Mouse (Mus musculus) intestine, embryonic 16.5 days (tissue): Measurements from ENCODE around the gene Rab32. TPM values are rescaled to one million over a fixed set of nuclear protein-coding genes. Genes with fewer than 3 reads are reported as not detected.
"Not testable (repeated sequence)": the region's sequence is repeated elsewhere in the genome, so short reads cannot be mapped to it uniquely, and the experiment has no call there.

ENCODE experiments used
- ATAC-seq: fragments of 200-750 bp; cut with Nextera tagmentation; 2 replicates; pipeline ENCODE4 v1.8.0; 2017; ENCODE audit warnings: moderate TSS enrichment, moderate library complexity
- H3K27ac ChIP-seq: fragments of 300-500 bp; sonication (generic); 2 replicates; pipeline ENCODE4 v1.5.1; 2014; ENCODE audit warnings: mild to moderate bottlenecking, low read length
- H3K27me3 ChIP-seq: fragments of 300-500 bp; sonication (generic); replicated peaks from 2 replicates; pipeline ENCODE4 v1.6.1; 2014; ENCODE audit warnings: low read length, control low read depth, mixed read lengths; ENCODE audit not compliant: control insufficient read depth, insufficient read depth
- H3K36me3 ChIP-seq: fragments of 300-500 bp; sonication (generic); 2 replicates; pipeline ENCODE4 v1.6.1; 2014; ENCODE audit warnings: low read length, control low read depth; ENCODE audit not compliant: control insufficient read depth, insufficient read depth
- H3K4me1 ChIP-seq: fragments of 300-500 bp; sonication (generic); 2 replicates; pipeline ENCODE4 v1.6.1; 2014; ENCODE audit warnings: low read length, control low read depth, mixed read lengths; ENCODE audit not compliant: control insufficient read depth, insufficient read depth
- H3K4me2 ChIP-seq: fragments of 300-500 bp; sonication (generic); 2 replicates; pipeline ENCODE4 v1.6.1; 2014; ENCODE audit warnings: low read depth, low read length, control low read depth
- H3K4me3 ChIP-seq: fragments of 300-500 bp; sonication (generic); 2 replicates; pipeline ENCODE4 v1.5.1; 2014; ENCODE audit warnings: mild to moderate bottlenecking, low read length
- H3K9ac ChIP-seq: fragments of 300-500 bp; sonication (generic); 2 replicates; pipeline ENCODE4 v1.6.1; 2014; ENCODE audit warnings: low read depth, low read length
- H3K9me3 ChIP-seq: fragments of 300-500 bp; sonication (generic); 2 replicates; pipeline ENCODE4 v1.6.1; 2016; ENCODE audit warnings: low read length, control low read depth; ENCODE audit not compliant: control insufficient read depth
- WGBS: fragments of 180-500 bp; shearing (Covaris S2); extraction: QIAGEN DNeasy Blood & Tissue Kit; methylation state at CpG from one replicate; pipeline ENCODE4 v1.1.7; 2014; 5-methylcytosine and 5-hydroxymethylcytosine counted together
- polyA plus RNA-seq: library from polyadenylated mRNA; unstranded; fragments of >200 nt; fragmentation: Nextera tagmentation; extraction: Ambion mirVana; gene quantifications from 2 replicates; pipeline ENCODE4 v1.2.1, GENCODE M21; 2015

Gene Rab32
- polyA plus RNA-seq: 22.8 and 23.4 TPM in 2 replicates

DNA sequence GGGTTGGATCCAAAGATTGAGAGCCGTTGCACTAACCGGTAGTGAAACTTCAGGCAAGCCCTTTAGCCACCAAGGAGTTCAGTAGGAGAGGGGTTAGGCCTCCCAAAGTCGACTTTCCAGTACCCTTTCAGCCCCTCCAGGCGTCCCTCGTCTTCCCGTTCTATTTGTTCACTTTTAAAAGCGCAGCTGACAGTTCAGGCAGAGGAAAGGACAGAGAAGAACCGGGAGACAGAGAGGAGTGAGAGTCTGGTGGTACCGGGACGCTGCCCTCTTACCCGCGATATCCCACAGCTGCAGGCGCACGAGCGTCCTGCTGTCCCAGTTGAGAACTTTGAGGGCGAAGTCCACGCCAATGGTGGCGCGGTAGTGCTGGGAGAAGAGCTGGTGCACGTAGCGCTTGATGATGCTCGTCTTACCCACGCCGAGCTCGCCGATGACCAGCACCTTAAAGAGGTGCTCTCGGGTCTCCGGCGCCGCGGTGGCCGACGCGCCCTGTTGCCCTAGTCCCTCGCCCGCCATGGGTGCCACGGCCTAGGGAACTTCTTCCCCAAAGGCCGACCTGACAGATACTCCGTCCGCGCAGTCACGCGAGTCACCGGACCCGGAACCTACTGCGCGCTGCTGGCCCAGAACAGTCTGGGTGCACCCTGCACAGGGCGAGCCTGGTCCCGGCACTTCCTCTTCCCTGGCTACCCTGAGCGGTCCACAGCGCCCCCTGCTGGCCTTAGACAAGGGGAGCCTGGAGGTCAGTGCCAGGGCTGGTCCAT is at the start of gene Rab32:
TSS of gene Rab32 (minus strand) at position 696 of the 767 bp plus-strand sequence.
- H3K27ac ChIP-seq: peak within 1 kb of the TSS; percentile 57
- peak within 1 kb of the TSS; percentile 78 for H3K9ac ChIP-seq
- peak; percentile 98 for ATAC-seq
- no peaks in the 10 kb centered on the region for H3K4me1 ChIP-seq
- under 1% methylated on average over 51 of the region's 51 CpGs for WGBS
- H3K36me3 ChIP-seq: no peaks in the 10 kb centered on the region
- H3K9me3 ChIP-seq: no peaks in the 10 kb centered on the region
- H3K27me3 ChIP-seq: no peaks in the 10 kb centered on the region
- H3K4me2 ChIP-seq: peak within 1 kb of the TSS; percentile 91
- H3K4me3 ChIP-seq: peak within 1 kb of the TSS; percentile 75

DNA sequence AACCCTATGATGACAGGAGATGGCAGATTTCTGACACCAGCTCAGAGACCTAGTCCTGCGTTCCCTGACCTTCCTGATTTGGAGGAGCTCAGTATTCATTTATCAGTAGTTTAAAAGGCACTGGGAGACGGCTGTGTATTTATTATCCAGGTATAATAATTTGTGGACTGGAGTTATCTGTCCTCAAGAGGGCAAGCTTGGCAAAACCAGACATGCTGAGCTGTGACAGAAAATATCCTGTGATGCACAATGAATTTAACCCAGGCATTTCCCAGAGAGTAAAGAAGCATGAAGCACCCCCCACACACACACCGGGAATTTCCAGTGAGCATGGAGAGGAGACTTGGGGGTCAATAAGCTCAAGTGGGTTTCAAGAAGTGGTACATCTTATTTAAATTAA is 42.7 kb upstream of the Rab32 start:
- 69% methylated on average over 3 of the region's 3 CpGs for WGBS
- Histone ChIP-seq H3K36me3 (no peaks in the 10 kb centered on the region), H3K4me1 (no peaks in the 10 kb centered on the region), H3K4me2 (no peak overlapping the region), H3K27ac (no peak overlapping the region), H3K4me3 (no peak overlapping the region), H3K27me3 (no peaks in the 10 kb centered on the region), H3K9me3 (no peaks in the 10 kb centered on the region), H3K9ac (no peak overlapping the region)
- no peak for ATAC-seq

DNA sequence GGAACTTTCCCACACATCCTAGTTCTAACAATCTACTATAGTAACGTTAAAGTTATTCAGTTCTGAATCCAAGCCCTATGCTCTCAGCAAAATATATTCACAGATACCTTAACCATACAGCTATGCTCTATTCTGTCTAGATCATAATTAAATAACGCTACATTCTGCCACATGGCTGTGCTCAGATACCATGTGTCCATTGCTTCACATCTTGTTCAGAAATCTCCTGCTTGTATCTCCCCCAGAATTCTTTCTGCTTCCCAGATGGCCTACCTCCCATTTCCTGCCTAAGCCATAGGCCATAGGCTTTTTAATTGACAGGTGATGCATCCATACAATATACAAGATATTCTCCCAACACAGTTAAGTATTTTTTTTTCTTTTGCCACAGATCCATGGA is 39.4 kb upstream of the Rab32 start:
- not testable (repeated sequence) for H3K9ac ChIP-seq, H3K9me3 ChIP-seq, ATAC-seq, H3K4me2 ChIP-seq, H3K36me3 ChIP-seq, H3K27me3 ChIP-seq, H3K4me1 ChIP-seq, H3K4me3 ChIP-seq, H3K27ac ChIP-seq
- 84% methylated on average over 2 of the region's 2 CpGs for WGBS

DNA sequence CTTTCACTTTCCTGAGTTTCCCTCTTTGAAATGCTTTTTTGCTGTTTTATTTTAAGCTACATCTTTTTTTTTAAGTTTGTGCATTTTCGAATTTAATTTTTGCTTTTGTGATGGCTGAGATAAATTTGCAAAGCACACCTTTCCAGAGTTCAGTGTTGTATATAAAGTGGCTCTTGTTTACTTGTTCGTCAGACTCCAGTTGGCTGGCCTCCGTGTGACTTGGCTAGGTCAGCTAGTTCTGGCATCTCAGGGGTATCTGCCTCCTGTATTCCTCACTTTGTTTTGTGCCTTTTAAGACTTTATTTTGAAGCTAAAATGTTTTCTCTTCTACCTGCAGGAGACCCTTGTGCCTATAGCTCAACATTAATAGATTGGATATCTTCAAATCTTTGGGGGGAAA is 22.7 kb upstream of the Rab32 start:
- no peak overlapping the region for H3K9ac ChIP-seq
- no peaks in the 10 kb centered on the region for H3K4me1 ChIP-seq
- no peak for ATAC-seq
- no peaks in the 10 kb centered on the region for H3K36me3 ChIP-seq
- H3K4me3 ChIP-seq: no peak overlapping the region
- H3K9me3 ChIP-seq: no peaks in the 10 kb centered on the region
- H3K4me2 ChIP-seq: no peak overlapping the region
- WGBS: 66% methylated on average over 3 of the region's 3 CpGs
- no peaks in the 10 kb centered on the region for H3K27me3 ChIP-seq
- H3K27ac ChIP-seq: no peak overlapping the region

DNA sequence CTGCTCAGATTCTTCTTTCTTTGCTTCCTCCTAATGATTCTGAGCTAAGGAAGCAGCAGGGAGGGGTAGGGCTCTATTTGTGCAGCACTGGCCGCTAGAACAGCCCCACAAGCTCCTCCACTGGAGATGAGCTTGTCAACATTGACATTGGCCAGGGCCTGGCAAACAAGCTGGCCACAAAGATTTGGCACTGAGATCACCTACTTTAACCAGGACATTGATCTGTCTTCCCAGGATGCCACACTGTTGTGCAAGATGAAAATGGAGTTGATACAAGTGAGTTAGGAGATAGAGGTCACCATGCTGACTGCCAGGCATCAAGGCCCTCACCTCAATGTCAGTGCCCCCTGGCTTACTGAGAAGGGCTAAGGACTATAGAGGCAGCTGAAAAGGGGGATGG is 21.8 kb upstream of the Rab32 start:
- H3K9me3 ChIP-seq: no peaks in the 10 kb centered on the region
- no peak overlapping the region for H3K9ac ChIP-seq
- H3K27me3 ChIP-seq: no peaks in the 10 kb centered on the region
- no peaks in the 10 kb centered on the region for H3K36me3 ChIP-seq
- no peak overlapping the region for H3K4me3 ChIP-seq
- no peak for ATAC-seq
- H3K4me1 ChIP-seq: no peaks in the 10 kb centered on the region
- H3K27ac ChIP-seq: no peak overlapping the region
- WGBS: 29% methylated on average over 1 of the region's 1 CpGs
- H3K4me2 ChIP-seq: no peak overlapping the region

DNA sequence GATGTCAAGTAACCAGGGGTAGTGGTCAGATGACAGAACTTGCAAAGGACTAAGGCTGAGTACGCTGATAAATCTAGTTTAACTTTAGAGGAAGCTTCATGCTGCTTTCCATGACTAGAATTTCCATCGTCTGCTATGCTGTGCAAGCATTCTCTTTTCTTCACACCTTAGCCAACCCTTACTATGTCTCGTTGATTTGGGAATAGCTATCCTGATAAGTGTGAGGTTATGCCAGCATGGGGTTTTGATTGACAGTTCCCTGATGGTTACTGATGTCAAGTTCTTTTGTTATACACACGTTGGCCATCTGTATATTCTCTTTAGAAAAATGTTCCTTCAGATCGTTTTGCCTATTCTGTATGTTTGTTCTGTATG is 259 bp upstream of the Rab32 start:
- 37% methylated on average over 5 of the region's 5 CpGs for WGBS
- no peaks in the 10 kb centered on the region for H3K27me3 ChIP-seq
- peak overlapping the region; percentile 91 for H3K4me2 ChIP-seq
- no peak overlapping the region for H3K9ac ChIP-seq
- no peaks in the 10 kb centered on the region for H3K36me3 ChIP-seq
- peak overlapping the region; percentile 75 for H3K4me3 ChIP-seq
- peak; percentile 10 for ATAC-seq
- H3K27ac ChIP-seq: no peak overlapping the region
- no peaks in the 10 kb centered on the region for H3K9me3 ChIP-seq
- no peaks in the 10 kb centered on the region for H3K4me1 ChIP-seq

DNA sequence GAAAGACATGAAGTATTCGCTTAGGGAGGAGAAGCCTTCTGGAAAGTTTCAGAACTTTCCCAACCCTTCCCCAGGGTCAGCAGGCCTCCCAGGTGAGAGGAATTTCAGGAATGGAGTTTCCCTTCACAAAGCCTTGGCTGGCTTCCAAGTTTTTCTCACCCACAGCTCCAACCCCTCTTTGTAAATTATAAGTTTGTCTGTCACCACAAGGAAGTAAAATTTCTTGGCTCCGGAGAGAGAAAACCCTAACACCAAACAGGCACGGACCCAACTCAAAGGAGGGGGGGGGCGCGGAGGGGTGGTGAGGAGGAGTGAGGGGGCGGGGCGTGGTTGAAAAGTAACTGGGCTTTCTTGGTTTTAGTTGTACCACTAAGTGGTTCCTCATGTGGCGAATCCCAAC is 980 bp downstream of the Rab32 start:
- 3% methylated on average over 8 of the region's 8 CpGs for WGBS
- Histone ChIP-seq H3K4me1 (no peaks in the 10 kb centered on the region), H3K27ac (peak overlapping the region; percentile 57; the same call in 1 of the 2 replicates), H3K9ac (peak overlapping the region; percentile 78; the same call in 1 of the 2 replicates), H3K4me3 (peak overlapping the region; percentile 75), H3K27me3 (no peaks in the 10 kb centered on the region), H3K4me2 (peak overlapping the region; percentile 91), H3K36me3 (no peaks in the 10 kb centered on the region), H3K9me3 (no peaks in the 10 kb centered on the region)
- peak; percentile 47 for ATAC-seq

DNA sequence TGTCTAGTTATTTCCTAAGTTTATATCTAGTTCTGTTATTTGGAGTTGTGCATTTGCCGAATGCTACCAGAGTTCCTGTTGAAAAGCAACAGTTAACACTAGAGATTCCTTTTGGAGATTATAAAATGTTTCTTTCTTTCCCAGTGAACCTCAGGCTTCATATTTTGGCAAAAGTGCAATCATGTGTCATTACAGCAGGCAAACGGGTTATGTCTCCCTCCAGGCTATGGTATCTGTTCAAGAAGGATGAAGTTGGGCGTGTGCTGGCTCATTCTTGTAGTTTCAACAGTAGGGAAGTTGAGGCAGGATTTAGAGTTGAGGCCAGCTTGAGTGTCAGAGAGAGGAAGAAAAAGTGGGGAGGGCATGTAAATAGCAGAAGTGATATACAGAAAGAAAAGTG is 2.4 kb downstream of the Rab32 start:
- no peaks in the 10 kb centered on the region for H3K9me3 ChIP-seq
- no peak overlapping the region for H3K4me3 ChIP-seq
- H3K36me3 ChIP-seq: no peaks in the 10 kb centered on the region
- no peaks in the 10 kb centered on the region for H3K4me1 ChIP-seq
- no peak for ATAC-seq
- 68% methylated on average over 3 of the region's 3 CpGs for WGBS
- no peak overlapping the region for H3K9ac ChIP-seq
- H3K27ac ChIP-seq: no peak overlapping the region
- H3K27me3 ChIP-seq: no peaks in the 10 kb centered on the region
- no peak overlapping the region for H3K4me2 ChIP-seq

DNA sequence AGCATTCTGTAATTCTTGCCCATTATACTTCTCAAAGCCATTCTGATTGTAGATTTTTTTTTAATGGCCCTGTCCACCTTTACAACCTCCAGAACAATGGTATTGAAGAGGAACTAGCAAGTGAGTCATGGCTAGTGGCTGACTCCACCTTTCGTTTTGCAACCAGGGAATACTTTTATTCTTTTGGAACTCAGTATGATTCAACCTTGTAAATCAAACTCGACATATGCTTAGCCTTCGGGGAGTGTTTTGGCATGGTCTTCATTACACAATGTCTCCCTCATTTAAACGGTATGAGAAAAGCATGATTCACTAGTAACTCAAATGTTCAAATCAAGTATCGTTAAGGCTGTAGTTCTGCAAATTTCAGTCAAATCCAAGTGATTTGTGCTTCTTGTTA is 2.8 kb downstream of the Rab32 start:
- no peak overlapping the region for H3K4me3 ChIP-seq
- H3K9me3 ChIP-seq: no peaks in the 10 kb centered on the region
- WGBS: 51% methylated on average over 5 of the region's 5 CpGs
- no peak overlapping the region for H3K9ac ChIP-seq
- H3K27ac ChIP-seq: no peak overlapping the region
- no peaks in the 10 kb centered on the region for H3K4me1 ChIP-seq
- ATAC-seq: no peak
- no peaks in the 10 kb centered on the region for H3K27me3 ChIP-seq
- no peaks in the 10 kb centered on the region for H3K36me3 ChIP-seq
- H3K4me2 ChIP-seq: no peak overlapping the region

DNA sequence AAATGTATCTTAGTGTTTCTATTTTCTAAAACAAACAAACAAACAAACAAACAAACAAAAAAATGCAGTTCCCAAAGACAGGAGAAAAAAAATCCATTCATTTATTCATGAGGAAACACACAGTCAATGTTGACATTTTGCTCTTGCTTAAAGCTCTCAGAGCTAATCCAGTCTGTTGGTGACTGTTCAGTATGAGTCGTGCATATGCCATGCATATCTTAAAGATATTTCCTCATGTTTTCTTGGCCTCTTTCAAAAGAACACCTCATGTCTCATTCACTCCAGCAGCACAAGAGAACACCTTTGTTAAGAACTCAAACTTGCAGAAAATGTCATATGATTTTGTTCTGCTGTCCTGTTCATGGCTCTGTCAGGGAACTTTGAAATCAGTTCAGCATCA is 7.9 kb downstream of the Rab32 start:
- Histone ChIP-seq H3K36me3 (no peaks in the 10 kb centered on the region), H3K4me2 (no peak overlapping the region), H3K9ac (no peak overlapping the region), H3K9me3 (no peaks in the 10 kb centered on the region), H3K27me3 (no peaks in the 10 kb centered on the region), H3K4me1 (peaks cover 8% of the 10 kb centered on the region; the same call in 1 of the 2 replicates), H3K4me3 (no peak overlapping the region), H3K27ac (no peak overlapping the region)
- ATAC-seq: no peak
- 80% methylated on average over 1 of the region's 1 CpGs for WGBS
